20 mouse cellular contexts compared by ENCODE assay signal in genomic region chr4:131508154-131508553, GRCm38 (mm10).
DNase-seq lines count a peak whose midpoint lies in the region; ATAC-seq lines count a peak whose summit lies in the region.
"Had no signal": no experiment of that assay in that cellular context is flagged by ENCODE, and none has a peak within 500 bp of the region (broad histone marks: within the 10 kb centered on the region; RNA-seq: fewer than 3 reads in every experiment).

No protein-coding gene starts in this region.

- 76% methylated on average over 7 of the region's 7 CpGs for WGBS in forebrain, embryonic 12.5 days

- H3K27me3 ChIP-seq in forebrain, embryonic 12.5 days, result no peaks in the 10 kb centered on the region
- H3K27me3 ChIP-seq: heart, embryonic 15.5 days; hindbrain, embryonic 13.5 days; Patski had no signal

- H3K9me3 ChIP-seq in forebrain, embryonic 12.5 days, result no peaks in the 10 kb centered on the region
- H3K9me3 ChIP-seq: embryonic facial prominence, embryonic 10.5 days; heart, embryonic 15.5 days; hindbrain, embryonic 13.5 days had no signal

- intact Hi-C loops in left cerebral cortex, postnatal 36 days (cut with DNase I), result no loop called here
- intact Hi-C loops in left cerebral cortex, postnatal 4 days (cut with DNase I), result no loop called here

- no peak overlapping the region for H3K9ac ChIP-seq in forebrain, embryonic 12.5 days
- H3K9ac ChIP-seq: heart, embryonic 15.5 days; hindbrain, embryonic 13.5 days had no signal

- no peak overlapping the region for H3K4me2 ChIP-seq in forebrain, embryonic 12.5 days
- H3K4me2 ChIP-seq: heart, embryonic 11.5 days; heart, embryonic 15.5 days; hindbrain, embryonic 13.5 days had no signal

- DNase-seq in layer of hippocampus, adult 18-20 months (ENCODE audit: low spot score in 2 of 2), result peak; percentile 57 to 76
- no peak for DNase-seq in layer of hippocampus, adult 9-10 months (ENCODE audit: low spot score)
- DNase-seq in left cerebral cortex, postnatal 36 days (ENCODE audit: low spot score in 2 of 2), result peak; percentile 39 to 46
- no peak for DNase-seq in left cerebral cortex, postnatal 4 days
- DNase-seq in layer of hippocampus, adult 9-11 months, result peak; percentile 68
- DNase-seq: adrenal gland, postnatal 14 days; cerebellum, adult 18-20 months; cerebellum, adult 9-11 months; cerebellum, postnatal 36 days; gastrocnemius, postnatal 14 days; heart, adult 2 months; heart, postnatal 14 days had no signal

- no peak for ATAC-seq in forebrain, embryonic 12.5 days (ENCODE audit: low FRiP score)
- ATAC-seq: activated CD4-positive, CD25-positive, alpha-beta regulatory T cell, adult 4 months; forebrain, embryonic 14.5 days; Patski had no signal

- H3K4me1 ChIP-seq in forebrain, embryonic 12.5 days, result peaks cover 14% of the 10 kb centered on the region; the same call in 1 of the 2 replicates
- H3K4me1 ChIP-seq: heart, embryonic 15.5 days; hindbrain, embryonic 13.5 days had no signal

- no peak overlapping the region for H3K27ac ChIP-seq in forebrain, embryonic 12.5 days
- H3K27ac ChIP-seq: embryonic facial prominence, embryonic 10.5 days; heart, adult 2 months; heart, embryonic 15.5 days; hindbrain, embryonic 13.5 days had no signal

- H3K36me3 ChIP-seq in forebrain, embryonic 12.5 days (replicated peaks), result no peaks in the 10 kb centered on the region
- H3K36me3 ChIP-seq: embryonic facial prominence, embryonic 10.5 days; heart, embryonic 15.5 days; hindbrain, embryonic 13.5 days had no signal

- H3K4me3 ChIP-seq in forebrain, embryonic 12.5 days (replicated peaks), result no peak overlapping the region
- H3K4me3 ChIP-seq: embryonic facial prominence, embryonic 10.5 days; heart, adult 2 months; heart, embryonic 15.5 days; hindbrain, embryonic 13.5 days had no signal

Comparison
In these comparisons a context has a peak if more than half of its experiments do, and no peak if none do; other contexts are left out.
1. DNase-seq: peak in layer of hippocampus, adult 18-20 months (2 of 2), left cerebral cortex, postnatal 36 days (2 of 2) and layer of hippocampus, adult 9-11 months (single experiment); none in layer of hippocampus, adult 9-10 months (single experiment) and left cerebral cortex, postnatal 4 days (single experiment).